Mouse (Mus musculus): ENCODE results near the gene Lpcat2b. TPM values are rescaled to one million over a fixed set of nuclear protein-coding genes. Genes with fewer than 3 reads are reported as not detected.

The Lpcat2b gene
- polyA plus RNA-seq, 1 experiment from 2014 or later: not detected

GRCm38 (mm10) chr5:107480194-107480593 lies 48.8 kb downstream of the Lpcat2b start:
- H3K36me3 ChIP-seq (ENCODE audit: control insufficient read depth, insufficient read depth, low read length): no peaks in the 10 kb centered on the region
- WGBS: 72% methylated on average over 2 of the region's 2 CpGs
- no peak overlapping the region for H3K27ac ChIP-seq (replicated peaks in 1 of 2; ENCODE audit: control insufficient read depth in 1 of 2, insufficient read depth in 1 of 2, low read depth in 2 of 2, low read length in 2 of 2)
- H3K9ac ChIP-seq (ENCODE audit: low read length): no peak overlapping the region
- H3K27me3 ChIP-seq (ENCODE audit: control insufficient read depth, insufficient read depth, low read length): no peaks in the 10 kb centered on the region
- no peak overlapping the region for H3K4me2 ChIP-seq (ENCODE audit: low read length)
- no peak for ATAC-seq (ENCODE audit: insufficient number of reproducible peaks, insufficient read depth, low FRiP score, low read depth)
- no peaks in the 10 kb centered on the region for H3K4me1 ChIP-seq (ENCODE audit: control insufficient read depth in 2 of 2, insufficient read depth in 2 of 2, low read length in 2 of 2)
- H3K9me3 ChIP-seq (ENCODE audit: control insufficient read depth, low read length): no peaks in the 10 kb centered on the region
- no peak overlapping the region for H3K4me3 ChIP-seq (ENCODE audit: control insufficient read depth in 1 of 2, insufficient read depth in 1 of 2, low read depth in 1 of 2, low read length in 2 of 2)

Other genes starting within 250 kb of the Lpcat2b start
- gene Tgfbr3, start 141.9 kb upstream of the Lpcat2b start, polyA plus RNA-seq (2014; fragmentation: Nextera tagmentation; extraction: Ambion mirVana): 24.1 and 27.1 TPM in 2 replicates
- gene Brdt, start 100.4 kb upstream of the Lpcat2b start, polyA plus RNA-seq (2014; fragmentation: Nextera tagmentation; extraction: Ambion mirVana): 0.62 and 0.80 TPM in 2 replicates
- gene Ephx4, start 28.8 kb upstream of the Lpcat2b start, polyA plus RNA-seq (2014; fragmentation: Nextera tagmentation; extraction: Ambion mirVana): 1.4 and 2.0 TPM in 2 replicates
- gene Btbd8, start 6.4 kb downstream of the Lpcat2b start, polyA plus RNA-seq (2014; fragmentation: Nextera tagmentation; extraction: Ambion mirVana): 3.8 and 4.9 TPM in 2 replicates
- gene Gm42669, start 76.1 kb downstream of the Lpcat2b start, polyA plus RNA-seq (2014; fragmentation: Nextera tagmentation; extraction: Ambion mirVana): 0.38 and 0.57 TPM in 2 replicates
- gene 1700028K03Rik, start 103.2 kb downstream of the Lpcat2b start, polyA plus RNA-seq (2014; fragmentation: Nextera tagmentation; extraction: Ambion mirVana): 0.05 TPM in 2 replicates
- 14.8 and 15.5 TPM in 2 replicates for gene Rpap2, start 165.8 kb downstream of the Lpcat2b start, polyA plus RNA-seq (2014; fragmentation: Nextera tagmentation; extraction: Ambion mirVana)
- gene Glmn, start 166.3 kb downstream of the Lpcat2b start, polyA plus RNA-seq (2014; fragmentation: Nextera tagmentation; extraction: Ambion mirVana): 20.4 and 22.3 TPM in 2 replicates